In genomic region chr8:102223097-102223496, GRCm38 (mm10) we compare ENCODE assay signal across 19 mouse cellular contexts.
DNase-seq lines count a peak whose midpoint lies in the region; ATAC-seq lines count a peak whose summit lies in the region.
"Had no signal": no experiment of that assay in that cellular context is flagged by ENCODE, and none has a peak within 500 bp of the region (broad histone marks: within the 10 kb centered on the region; RNA-seq: fewer than 3 reads in every experiment).

No protein-coding gene starts in this region.

- WGBS in kidney, embryonic 15.5 days: 55% methylated on average over 2 of the region's 2 CpGs
- 67% methylated on average over 2 of the region's 2 CpGs for WGBS in kidney, embryonic 16.5 days

- H3K9ac ChIP-seq in kidney, embryonic 15.5 days: no peak overlapping the region
- no peak overlapping the region for H3K9ac ChIP-seq in kidney, embryonic 16.5 days (replicated peaks; ENCODE audit: low read length)

- H3K27ac ChIP-seq in kidney, embryonic 15.5 days: no peak overlapping the region
- H3K27ac ChIP-seq in kidney, embryonic 16.5 days (ENCODE audit: low read length): no peak overlapping the region

- no peaks in the 10 kb centered on the region for H3K36me3 ChIP-seq in kidney, embryonic 15.5 days
- no peaks in the 10 kb centered on the region for H3K36me3 ChIP-seq in kidney, embryonic 16.5 days (ENCODE audit: insufficient read depth, low read length)
- H3K36me3 ChIP-seq: G1E had no signal

- DNase-seq in kidney, postnatal 25 days: no peak
- no peak for DNase-seq in kidney, adult 8-10 months
- DNase-seq: adrenal gland, adult 2 months; adrenal gland, adult 8-10 months; adrenal gland, postnatal 10 days; adrenal gland, postnatal 14 days; adrenal gland, postnatal 25 days; adrenal gland, postnatal 36 days; B cell, adult 2 months; cerebellum, adult 11 months; cerebellum, adult 11-12 months; cerebellum, adult 18-20 months had no signal

- no peak overlapping the region for H3K4me2 ChIP-seq in kidney, embryonic 15.5 days
- H3K4me2 ChIP-seq in kidney, embryonic 16.5 days (replicated peaks; ENCODE audit: low read depth, low read length): no peak overlapping the region

- H3K27me3 ChIP-seq in kidney, embryonic 15.5 days: no peaks in the 10 kb centered on the region
- H3K27me3 ChIP-seq in kidney, embryonic 16.5 days (ENCODE audit: insufficient read depth, low read length): no peaks in the 10 kb centered on the region
- H3K27me3 ChIP-seq: CH12.LX, Patski had no signal

- H3K9me3 ChIP-seq in kidney, embryonic 15.5 days (replicated peaks): no peaks in the 10 kb centered on the region
- H3K9me3 ChIP-seq in kidney, embryonic 16.5 days (ENCODE audit: low read length): no peaks in the 10 kb centered on the region

- no peaks in the 10 kb centered on the region for H3K4me1 ChIP-seq in kidney, embryonic 15.5 days
- no peaks in the 10 kb centered on the region for H3K4me1 ChIP-seq in kidney, embryonic 16.5 days (ENCODE audit: insufficient read depth, low read length)

- ATAC-seq in kidney, embryonic 15.5 days (replicated peaks; ENCODE audit: low FRiP score): peak; percentile 76
- 0 out of 2 replicates have a peak, but pooled peaks have one; percentile 57 for ATAC-seq in kidney, embryonic 16.5 days (ENCODE audit: low FRiP score, low TSS enrichment)
- ATAC-seq: activated CD4-positive, CD25-positive, alpha-beta regulatory T cell, adult 4 months; CD4-positive, CD25-positive, alpha-beta regulatory T cell, adult 4 months; Patski had no signal

- no peak overlapping the region for H3K4me3 ChIP-seq in kidney, embryonic 15.5 days (replicated peaks)
- H3K4me3 ChIP-seq in kidney, embryonic 16.5 days (ENCODE audit: low read length): no peak overlapping the region
